Mouse (Mus musculus) left cerebral cortex, postnatal 25 days (tissue): Measurements from ENCODE around the gene Ifna5. TPM values are rescaled to one million over a fixed set of nuclear protein-coding genes. Genes with fewer than 3 reads are reported as not detected.
"Not testable (repeated sequence)": the region's sequence is repeated elsewhere in the genome, so short reads cannot be mapped to it uniquely, and the experiment has no call there.

Experiments
- DNase-seq, 2 experiments: peaks; one replicate each; pipeline ENCODE4 v3.0.0; 2022; ENCODE audit warnings: low spot score in 2 of 2, mixed read lengths in 1 of 2
- intact Hi-C: fragments of 180-260 bp; cut with DNase I; formaldehyde crosslinking; loops from one replicate; pipeline ENCODE4 v1.15.1; 2025
- total RNA-seq, 2 experiments: library from RNA; stranded (reverse); gene quantifications; 2 replicates each; pipeline ENCODE4 v1.2.3; 2021

The Ifna5 gene
- not detected for total RNA-seq

DNA sequence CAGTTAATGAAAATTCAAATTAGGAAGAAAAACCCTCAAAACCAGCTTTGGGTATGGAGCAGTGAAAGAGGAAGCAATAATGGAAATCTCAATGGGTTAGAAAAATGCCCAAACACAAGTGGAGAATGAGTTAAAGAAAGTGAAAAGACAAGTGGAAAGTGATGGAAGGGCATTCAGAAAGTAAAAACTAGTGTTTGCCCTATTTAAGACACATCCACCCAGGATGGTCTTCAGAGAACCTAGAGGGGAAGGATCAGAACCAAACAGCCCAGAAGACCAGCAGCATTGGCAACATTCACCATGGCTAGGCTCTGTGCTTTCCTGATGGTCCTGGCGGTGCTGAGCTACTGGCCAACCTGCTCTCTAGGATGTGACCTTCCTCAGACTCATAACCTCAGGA is at the start of gene Ifna5:
Gene Ifna5, plus strand, starts transcription at position 301 of the 400 bp plus-strand sequence.
- DNase-seq, intact Hi-C loops: not testable (repeated sequence)

DNA sequence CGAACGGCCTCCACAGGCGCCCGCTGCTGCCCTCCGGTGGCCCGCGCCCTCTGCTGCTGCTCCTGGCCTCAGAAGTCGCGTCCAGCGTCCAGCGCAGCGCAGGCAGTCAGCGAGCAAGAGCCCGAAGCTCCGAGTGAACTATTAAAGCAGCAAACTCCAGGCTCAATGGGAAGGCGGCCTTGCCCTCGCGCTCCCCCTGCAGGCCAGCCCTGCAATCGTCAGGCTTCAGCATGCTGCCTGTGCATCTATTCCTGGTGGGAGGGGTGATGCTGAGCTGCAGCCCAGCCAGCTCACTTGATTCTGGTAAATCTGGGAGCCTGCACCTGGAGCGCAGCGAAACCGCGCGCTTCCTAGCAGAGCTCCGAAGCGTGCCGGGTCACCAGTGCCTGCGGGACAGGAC is 46.9 kb upstream of the Ifna5 start, which contains the start of gene Gm13277:
Gene Gm13277, plus strand, starts transcription at position 231 of the 400 bp plus-strand sequence.
- peak; percentile 56 to 76 for DNase-seq

DNA sequence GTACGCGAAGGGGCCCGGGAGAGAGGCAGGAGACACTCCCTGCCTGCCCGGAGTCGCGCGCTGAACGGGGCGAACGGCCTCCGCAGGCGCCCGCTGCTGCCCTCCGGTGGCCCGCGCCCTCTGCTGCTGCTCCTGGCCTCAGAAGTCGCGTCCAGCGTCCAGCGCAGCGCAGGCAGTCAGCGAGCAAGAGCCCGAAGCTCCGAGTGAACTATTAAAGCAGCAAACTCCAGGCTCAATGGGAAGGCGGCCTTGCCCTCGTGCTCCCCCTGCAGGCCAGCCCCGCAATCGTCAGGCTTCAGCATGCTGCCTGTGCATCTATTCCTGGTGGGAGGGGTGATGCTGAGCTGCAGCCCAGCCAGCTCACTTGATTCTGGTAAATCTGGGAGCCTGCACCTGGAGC is 44.1 kb upstream of the Ifna5 start, which contains the start of gene Gm13278:
Gene Gm13278, plus strand, starts transcription at position 301 of the 400 bp plus-strand sequence.
- intact Hi-C loops, DNase-seq: not testable (repeated sequence)

More for the DNA sequence above, 46.9 kb upstream of the Ifna5 start, which contains the start of gene Gm13277:
- intact Hi-C loops, result not testable (repeated sequence)

DNA sequence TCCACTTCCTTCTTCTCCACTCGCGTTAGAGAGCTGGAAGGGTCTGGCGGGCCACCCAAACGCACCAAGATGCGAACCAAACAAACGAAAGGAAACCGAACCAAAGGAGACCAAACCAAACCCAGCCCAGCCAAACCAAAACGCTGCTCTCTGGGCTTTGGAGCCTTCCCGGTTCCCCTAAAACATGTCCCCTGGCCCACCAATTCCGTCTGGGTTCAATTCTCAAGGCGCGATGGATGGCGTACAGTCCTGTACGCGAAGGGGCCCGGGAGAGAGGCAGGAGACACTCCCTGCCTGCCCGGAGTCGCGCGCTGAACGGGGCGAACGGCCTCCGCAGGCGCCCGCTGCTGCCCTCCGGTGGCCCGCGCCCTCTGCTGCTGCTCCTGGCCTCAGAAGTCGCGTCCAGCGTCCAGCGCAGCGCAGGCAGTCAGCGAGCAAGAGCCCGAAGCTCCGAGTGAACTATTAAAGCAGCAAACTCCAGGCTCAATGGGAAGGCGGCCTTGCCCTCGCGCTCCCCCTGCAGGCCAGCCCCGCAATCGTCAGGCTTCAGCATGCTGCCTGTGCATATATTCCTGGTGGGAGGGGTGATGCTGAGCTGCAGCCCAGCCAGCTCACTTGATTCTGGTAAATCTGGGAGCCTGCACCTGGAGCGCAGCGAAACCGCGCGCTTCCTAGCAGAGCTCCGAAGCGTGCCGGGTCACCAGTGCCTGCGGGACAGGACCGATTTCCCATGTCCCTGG is 41.2 kb upstream of the Ifna5 start, which contains the start of gene Gm13275:
Gene Gm13275, plus strand, starts transcription at position 552 of the 740 bp plus-strand sequence.
- peak; percentile 32 to 41 for DNase-seq
- intact Hi-C loops, result not testable (repeated sequence)

DNA sequence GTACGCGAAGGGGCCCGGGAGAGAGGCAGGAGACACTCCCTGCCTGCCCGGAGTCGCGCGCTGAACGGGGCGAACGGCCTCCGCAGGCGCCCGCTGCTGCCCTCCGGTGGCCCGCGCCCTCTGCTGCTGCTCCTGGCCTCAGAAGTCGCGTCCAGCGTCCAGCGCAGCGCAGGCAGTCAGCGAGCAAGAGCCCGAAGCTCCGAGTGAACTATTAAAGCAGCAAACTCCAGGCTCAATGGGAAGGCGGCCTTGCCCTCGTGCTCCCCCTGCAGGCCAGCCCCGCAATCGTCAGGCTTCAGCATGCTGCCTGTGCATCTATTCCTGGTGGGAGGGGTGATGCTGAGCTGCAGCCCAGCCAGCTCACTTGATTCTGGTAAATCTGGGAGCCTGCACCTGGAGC is 38.2 kb upstream of the Ifna5 start, which contains the start of gene Gm13279:
Gene Gm13279, plus strand, starts transcription at position 301 of the 400 bp plus-strand sequence.
- DNase-seq, intact Hi-C loops: not testable (repeated sequence)

DNA sequence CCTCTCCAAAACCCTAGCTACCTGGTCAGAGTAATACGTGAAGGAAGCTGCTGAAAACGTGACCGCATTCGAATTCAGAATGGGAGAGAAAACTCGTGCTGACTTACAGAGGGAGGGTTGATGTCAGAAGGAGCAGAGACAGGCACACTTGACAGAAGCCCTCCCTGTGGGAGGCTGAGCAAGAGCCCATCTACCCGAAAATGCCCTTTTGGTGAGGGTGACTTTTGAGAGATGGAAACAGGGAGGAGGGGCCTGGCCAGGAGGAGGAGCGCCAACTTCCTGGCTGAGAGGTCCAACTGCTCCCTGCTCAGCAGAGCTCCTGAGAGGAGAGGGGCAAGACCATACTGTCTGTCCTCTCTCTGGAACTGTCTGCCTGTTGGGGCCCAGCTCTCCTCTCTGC is 36.0 kb upstream of the Ifna5 start, which contains the start of gene Gm13285:
Gene Gm13285, plus strand, starts transcription at position 301 of the 400 bp plus-strand sequence.
- intact Hi-C loops, DNase-seq: not testable (repeated sequence)

DNA sequence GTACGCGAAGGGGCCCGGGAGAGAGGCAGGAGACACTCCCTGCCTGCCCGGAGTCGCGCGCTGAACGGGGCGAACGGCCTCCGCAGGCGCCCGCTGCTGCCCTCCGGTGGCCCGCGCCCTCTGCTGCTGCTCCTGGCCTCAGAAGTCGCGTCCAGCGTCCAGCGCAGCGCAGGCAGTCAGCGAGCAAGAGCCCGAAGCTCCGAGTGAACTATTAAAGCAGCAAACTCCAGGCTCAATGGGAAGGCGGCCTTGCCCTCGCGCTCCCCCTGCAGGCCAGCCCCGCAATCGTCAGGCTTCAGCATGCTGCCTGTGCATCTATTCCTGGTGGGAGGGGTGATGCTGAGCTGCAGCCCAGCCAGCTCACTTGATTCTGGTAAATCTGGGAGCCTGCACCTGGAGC is 32.4 kb upstream of the Ifna5 start, which contains the start of gene Gm13287:
Gene Gm13287, plus strand, starts transcription at position 301 of the 400 bp plus-strand sequence.
- DNase-seq, intact Hi-C loops: not testable (repeated sequence)

DNA sequence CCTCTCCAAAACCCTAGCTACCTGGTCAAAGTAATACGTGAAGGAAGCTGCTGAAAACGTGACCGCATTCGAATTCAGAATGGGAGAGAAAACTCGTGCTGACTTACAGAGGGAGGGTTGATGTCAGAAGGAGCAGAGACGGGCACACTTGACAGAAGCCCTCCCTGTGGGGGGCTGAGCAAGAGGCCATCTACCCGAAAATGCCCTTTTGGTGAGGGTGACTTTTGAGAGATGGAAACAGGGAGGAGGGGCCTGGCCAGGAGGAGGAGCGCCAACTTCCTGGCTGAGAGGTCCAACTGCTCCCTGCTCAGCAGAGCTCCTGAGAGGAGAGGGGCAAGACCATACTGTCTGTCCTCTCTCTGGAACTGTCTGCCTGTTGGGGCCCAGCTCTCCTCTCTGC is 30.1 kb upstream of the Ifna5 start, which contains the start of gene Gm13288:
Gene Gm13288, plus strand, starts transcription at position 301 of the 400 bp plus-strand sequence.
- DNase-seq, intact Hi-C loops: not testable (repeated sequence)

DNA sequence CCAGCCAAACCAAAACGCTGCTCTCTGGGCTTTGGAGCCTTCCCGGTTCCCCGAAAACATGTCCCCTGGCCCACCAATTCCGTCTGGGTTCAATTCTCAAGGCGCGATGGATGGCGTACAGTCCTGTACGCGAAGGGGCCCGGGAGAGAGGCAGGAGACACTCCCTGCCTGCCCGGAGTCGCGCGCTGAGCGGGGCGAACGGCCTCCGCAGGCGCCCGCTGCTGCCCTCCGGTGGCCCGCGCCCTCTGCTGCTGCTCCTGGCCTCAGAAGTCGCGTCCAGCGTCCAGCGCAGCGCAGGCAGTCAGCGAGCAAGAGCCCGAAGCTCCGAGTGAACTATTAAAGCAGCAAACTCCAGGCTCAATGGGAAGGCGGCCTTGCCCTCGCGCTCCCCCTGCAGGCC is 29.6 kb upstream of the Ifna5 start:
- DNase-seq, intact Hi-C loops: not testable (repeated sequence)

DNA sequence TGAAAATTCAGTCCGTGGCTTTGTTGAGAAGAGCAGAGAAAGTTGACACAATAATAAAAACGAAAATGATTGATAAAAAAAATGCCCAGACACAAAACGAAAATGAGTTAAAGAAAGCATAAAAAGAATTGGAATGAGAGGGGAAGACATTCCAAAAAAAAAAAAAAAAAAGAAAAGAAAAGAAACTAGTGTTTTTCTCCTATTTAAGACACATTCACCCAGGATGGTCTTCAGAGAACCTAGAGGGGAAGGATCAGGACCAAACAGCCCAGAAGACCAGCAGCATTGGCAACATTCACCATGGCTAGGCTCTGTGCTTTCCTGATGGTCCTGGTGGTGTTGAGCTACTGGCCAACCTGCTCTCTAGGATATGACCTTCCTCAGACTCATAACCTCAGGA is 19.4 kb upstream of the Ifna5 start, which contains the start of gene Ifna7:
Gene Ifna7, plus strand, starts transcription at position 301 of the 400 bp plus-strand sequence.
- intact Hi-C loops, result no loop called here
- DNase-seq, result no peak

DNA sequence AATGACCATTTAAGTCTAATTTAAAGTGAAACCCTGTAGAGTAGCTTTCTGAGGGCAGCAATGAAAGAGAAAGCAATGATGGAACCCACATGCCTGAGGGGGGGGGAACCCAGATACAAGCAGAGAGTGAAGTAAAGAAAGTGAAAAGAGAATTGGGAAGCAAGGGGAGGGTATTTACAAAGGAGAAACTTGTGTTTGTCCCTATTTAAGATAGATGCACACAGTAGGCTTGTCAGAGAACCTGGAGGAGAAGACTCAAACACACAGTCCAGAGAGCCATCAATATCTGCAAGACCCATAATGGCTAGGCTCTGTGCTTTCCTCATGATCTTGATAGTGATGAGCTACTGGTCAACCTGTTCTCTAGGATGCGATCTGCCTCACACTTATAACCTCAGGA is 15.7 kb upstream of the Ifna5 start, which contains the start of gene Ifna11:
Gene Ifna11, plus strand, starts transcription at position 301 of the 400 bp plus-strand sequence.
- intact Hi-C loops, result no loop called here
- no peak for DNase-seq

DNA sequence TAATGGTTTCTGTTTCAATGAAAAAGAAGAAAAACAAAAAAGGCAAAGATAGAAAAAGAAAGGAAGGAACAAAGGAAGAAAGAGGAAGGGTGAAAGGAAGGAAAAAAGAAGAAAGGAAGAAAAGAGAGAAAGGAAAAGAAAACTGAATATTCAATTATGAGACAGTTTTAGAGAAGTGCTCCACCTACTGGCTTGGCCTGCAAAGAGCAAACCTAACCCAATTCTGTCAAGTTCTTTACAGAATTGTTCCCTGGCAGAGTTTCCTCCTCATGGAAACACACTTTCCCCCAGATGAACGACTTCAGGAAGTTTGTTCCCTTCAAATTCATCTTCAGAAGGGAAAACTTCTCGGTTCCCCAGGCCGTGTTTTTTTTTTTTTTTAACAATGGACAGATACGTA is 12.3 kb upstream of the Ifna5 start:
- intact Hi-C loops, result no loop called here
- peak in 1 of 2 experiments; percentile 19 for DNase-seq

DNA sequence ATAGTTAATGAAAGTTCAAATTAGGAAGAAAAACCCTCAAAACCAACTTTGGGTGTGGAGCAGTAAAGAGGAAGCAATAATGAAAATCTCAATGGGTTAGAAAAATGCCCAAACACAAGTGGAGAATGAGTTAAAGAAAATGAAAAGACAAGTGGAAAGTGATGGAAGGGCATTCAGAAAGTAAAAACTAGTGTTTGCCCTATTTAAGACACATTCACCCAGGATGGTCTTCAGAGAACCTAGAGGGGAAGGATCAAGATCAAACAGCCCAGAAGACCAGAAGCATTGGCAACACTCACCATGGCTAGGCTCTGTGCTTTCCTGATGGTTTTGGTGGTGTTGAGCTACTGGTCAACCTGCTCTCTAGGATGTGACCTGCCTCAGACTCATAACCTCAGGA is 8.2 kb upstream of the Ifna5 start, which contains the start of gene Ifna6:
Gene Ifna6, plus strand, starts transcription at position 301 of the 400 bp plus-strand sequence.
- intact Hi-C loops, DNase-seq: not testable (repeated sequence)

DNA sequence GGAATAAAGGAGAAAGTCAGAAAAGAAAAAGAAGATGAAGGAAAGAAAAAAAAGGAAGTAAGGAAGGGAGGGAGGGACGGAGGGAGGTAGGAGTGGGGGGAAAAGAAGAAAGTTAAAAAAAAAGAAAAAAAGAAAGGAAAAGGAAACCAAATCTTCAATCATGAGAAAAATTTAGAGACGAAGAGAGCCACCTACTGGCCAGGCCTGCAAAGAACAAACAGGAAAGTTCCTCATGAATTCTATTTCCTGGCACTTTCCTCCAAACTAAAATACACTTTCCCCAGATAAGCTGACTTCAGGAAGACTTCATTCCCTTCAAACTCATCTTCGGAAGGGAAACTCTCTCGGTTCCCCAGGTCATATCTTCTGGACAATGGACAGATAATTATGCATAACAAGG is 4.8 kb upstream of the Ifna5 start:
- peak in 1 of 2 experiments; percentile 31 for DNase-seq
- intact Hi-C loops, result no loop called here

DNA sequence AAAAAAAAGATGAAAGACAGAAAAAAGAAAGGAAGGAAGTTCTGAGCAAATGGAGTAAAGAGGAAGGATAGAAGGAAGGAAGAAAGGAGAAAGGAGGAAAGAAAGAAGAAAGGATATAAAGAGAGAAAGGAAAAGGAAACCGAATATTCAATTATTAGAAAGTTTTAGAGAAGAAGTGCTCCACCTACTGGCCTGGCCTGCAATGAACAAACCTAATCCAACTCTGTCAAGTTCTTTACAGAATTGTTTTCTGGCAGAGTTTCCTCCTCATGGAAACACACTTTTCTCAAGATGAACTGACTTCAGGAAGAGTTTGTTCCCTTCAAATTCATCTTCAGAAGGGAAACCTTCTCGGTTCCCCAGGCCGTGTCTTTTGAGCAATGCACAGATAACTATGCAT is 3.5 kb downstream of the Ifna5 start:
- intact Hi-C loops, result no loop called here
- DNase-seq, result peak in 1 of 2 experiments; percentile 4

DNA sequence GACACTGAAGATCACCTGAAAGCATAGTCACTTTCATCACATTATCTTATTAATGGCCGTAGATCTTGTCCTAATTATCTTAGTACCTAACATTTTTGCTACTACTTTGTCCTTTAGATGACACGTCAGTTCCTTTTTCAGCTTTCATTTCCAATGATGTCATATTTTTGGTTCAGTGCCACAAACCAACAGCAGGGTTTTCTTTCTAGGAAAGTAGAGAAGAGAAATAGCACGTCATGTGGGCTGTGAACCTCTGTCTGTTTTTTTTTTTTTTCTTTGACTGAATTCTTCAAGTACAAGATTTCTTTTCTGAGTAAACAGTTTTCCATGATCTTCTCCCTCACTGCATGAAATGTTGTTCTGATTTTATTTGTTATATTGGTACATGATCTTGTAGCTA is 4.7 kb downstream of the Ifna5 start:
- intact Hi-C loops, result no loop called here
- DNase-seq, result no peak

DNA sequence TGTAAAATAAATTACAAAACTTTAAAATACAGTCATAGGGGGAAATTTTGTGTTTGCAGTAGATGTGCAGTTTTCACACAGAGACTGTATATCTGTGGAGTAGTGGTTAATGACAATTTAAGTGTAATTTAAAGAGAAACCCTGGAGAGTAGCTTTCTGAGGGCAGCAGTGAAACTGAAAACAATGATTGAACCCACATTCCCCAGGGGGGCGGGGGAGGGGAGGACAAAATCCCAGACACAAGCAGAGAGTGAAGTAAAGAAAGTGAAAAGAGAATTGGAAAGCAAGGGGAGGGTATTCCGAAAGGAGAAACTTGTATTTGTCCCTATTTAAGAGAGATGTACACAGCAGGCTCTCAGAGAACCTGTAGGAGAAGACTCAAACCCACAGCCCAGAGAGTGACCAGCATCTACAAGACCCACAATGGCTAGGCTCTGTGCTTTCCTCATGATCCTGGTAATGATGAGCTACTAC is 6.2 kb downstream of the Ifna5 start, which contains the start of gene Ifna4:
Gene Ifna4, plus strand, starts transcription at position 424 of the 474 bp plus-strand sequence.
- intact Hi-C loops, result no loop called here
- no peak for DNase-seq

DNA sequence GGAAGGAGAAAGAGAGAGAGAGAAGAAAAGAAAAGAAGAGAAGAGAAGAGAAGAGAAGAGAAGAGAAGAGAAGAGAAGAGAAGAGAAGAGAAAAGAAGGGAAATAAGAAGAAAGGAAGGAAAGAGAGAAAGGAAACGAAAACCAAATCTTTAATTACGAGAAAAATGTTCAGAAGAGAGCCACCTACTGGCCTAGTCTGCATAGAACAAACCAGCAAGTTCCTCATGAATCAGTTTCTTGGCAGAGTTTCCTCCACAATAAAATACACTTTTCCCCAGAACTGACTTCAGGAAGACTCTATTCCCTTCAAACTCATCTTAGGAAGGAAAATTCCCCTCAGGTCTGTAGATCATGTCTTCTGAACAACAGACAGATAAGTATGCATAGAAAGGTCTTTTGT is 10.0 kb downstream of the Ifna5 start:
- intact Hi-C loops, result no loop called here
- DNase-seq, result no peak

DNA sequence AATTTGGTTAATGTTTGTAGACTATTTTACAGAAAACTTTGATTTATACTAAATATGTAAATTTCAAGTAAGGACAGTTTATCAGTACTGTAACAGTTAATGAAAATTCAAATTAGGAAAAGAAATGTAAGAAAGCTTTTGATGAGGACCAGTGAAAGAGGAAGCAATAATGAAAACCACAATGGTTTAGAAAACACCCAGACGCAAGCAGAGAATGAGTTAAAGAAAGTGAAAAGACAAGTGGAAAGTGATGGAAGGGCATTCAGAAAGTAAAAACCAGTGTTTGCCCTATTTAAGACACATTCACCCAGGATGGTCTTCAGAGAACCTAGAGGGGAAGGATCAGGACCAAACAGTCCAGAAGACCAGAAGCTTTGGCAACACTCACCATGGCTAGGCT is 14.4 kb downstream of the Ifna5 start, which contains the start of gene Ifna1:
Gene Ifna1, plus strand, starts transcription at position 390 of the 400 bp plus-strand sequence.
- no peak for DNase-seq
- intact Hi-C loops, result no loop called here
